Mouse (Mus musculus): Measurements from ENCODE around the gene Rpp25l. TPM values are rescaled to one million over a fixed set of nuclear protein-coding genes. Genes with fewer than 3 reads are reported as not detected.
A peak's percentile ranks its signal among the peaks of the same experiment; 100 is the strongest.

Gene Rpp25l
- total and polyA plus RNA-seq, 3 experiments: 52.0 to 63.5 TPM; not detected in 1

- Histone ChIP-seq H3K27me3 (ENCODE audit: control insufficient read depth in 1 of 2, insufficient read depth in 2 of 2, low read length in 2 of 2) (no peaks in the 10 kb centered on the region), H3K27ac (ENCODE audit: control insufficient read depth, low read depth, low read length) (no peak overlapping the region), H3K36me3 (ENCODE audit: control insufficient read depth in 1 of 2, insufficient read depth in 2 of 2, low read length in 2 of 2) (no peaks in the 10 kb centered on the region; a peak in 1 of 4 replicates), H3K79me2 (ENCODE audit: control insufficient read depth, insufficient read depth, low read length, poor library complexity) (peaks cover 19% of the 10 kb centered on the region), H3K9ac (ENCODE audit: control insufficient read depth, low read depth, low read length, poor library complexity, severe bottlenecking) (no peak overlapping the region), H3K9me3 (replicated peaks; ENCODE audit: insufficient read depth, low read length) (no peaks in the 10 kb centered on the region), H3K4me3 (ENCODE audit: control insufficient read depth in 1 of 2, insufficient read depth in 1 of 2, low read depth in 2 of 2, low read length in 2 of 2) (no peak overlapping the region), H3K4me1 (ENCODE audit: control insufficient read depth in 1 of 2, insufficient read depth in 2 of 2, low read length in 2 of 2) (peaks cover 0 to 10% of the 10 kb centered on the region in 2 experiments; a peak in 2 of 4 replicates)
- DNase-seq (ENCODE audit: low read depth, low spot score): peak; percentile 71
- TF ChIP-seq KAT2A (conservative IDR thresholded peaks at IDR 0.05; ENCODE audit: low read depth, low read length): no peak
- TF ChIP-seq NRF1 (IDR thresholded peaks at IDR 0.05; ENCODE audit: insufficient read depth, low read depth, low read length, poor library complexity, severe bottlenecking): no peak
- no peak for TF ChIP-seq MAZ (IDR thresholded peaks at IDR 0.05; ENCODE audit: low read depth, low read length)
- TF ChIP-seq CTCF (IDR thresholded peaks at IDR 0.05 in 2 of 3, conservative IDR thresholded peaks at IDR 0.05 in 1 of 3; ENCODE audit: control insufficient read depth in 1 of 3, insufficient read depth in 1 of 3, low read depth in 2 of 3, low read length in 3 of 3, poor library complexity in 1 of 3, severe bottlenecking in 1 of 3): peak; percentile 49 to 67 (median 49)
- no peak for TF ChIP-seq TAL1 (IDR thresholded peaks at IDR 0.05; ENCODE audit: low read length)
- TF ChIP-seq MYC (IDR thresholded peaks at IDR 0.05; ENCODE audit: low read depth, low read length): 0 out of 2 replicates have a peak, but pooled peaks have one; percentile 22
- TF ChIP-seq SMC3 (IDR thresholded peaks at IDR 0.05; ENCODE audit: low read depth, low read length): peak; percentile 58
- no peak for TF ChIP-seq CHD1 (IDR thresholded peaks at IDR 0.05; ENCODE audit: low read depth, low read length)
- no peak for TF ChIP-seq MYB (IDR thresholded peaks at IDR 0.05; ENCODE audit: low read depth, low read length)
- no peak for TF ChIP-seq BHLHE40 (IDR thresholded peaks at IDR 0.05; ENCODE audit: borderline replicate concordance, low read depth, low read length)
- TF ChIP-seq MXI1 (IDR thresholded peaks at IDR 0.05; ENCODE audit: low read depth, low read length): no peak
- peak; percentile 56 for TF ChIP-seq RAD21 (IDR thresholded peaks at IDR 0.05; ENCODE audit: low read depth, low read length)
Observed at GRCm38 (mm10) chr4:41715596-41715995, 2.3 kb upstream of the Rpp25l start.

- peaks cover 0 to 10% of the 10 kb centered on the region in 2 experiments; a peak in 2 of 4 replicates for H3K4me1 ChIP-seq (ENCODE audit: control insufficient read depth in 1 of 2, insufficient read depth in 2 of 2, low read length in 2 of 2)
- no peaks in the 10 kb centered on the region for H3K27me3 ChIP-seq (ENCODE audit: control insufficient read depth in 1 of 2, insufficient read depth in 2 of 2, low read length in 2 of 2)
- H3K27ac ChIP-seq (ENCODE audit: control insufficient read depth, low read depth, low read length): no peak overlapping the region
- TF ChIP-seq BHLHE40 (IDR thresholded peaks at IDR 0.05; ENCODE audit: borderline replicate concordance, low read depth, low read length) (no peak), MAFK (IDR thresholded peaks at IDR 0.05; ENCODE audit: borderline replicate concordance, low read depth, low read length) (no peak), ELF1 (IDR thresholded peaks at IDR 0.05; ENCODE audit: low read depth, low read length) (no peak), GABPA (IDR thresholded peaks at IDR 0.05; ENCODE audit: low read depth, low read length) (no peak), MYB (IDR thresholded peaks at IDR 0.05; ENCODE audit: low read depth, low read length) (no peak)
- no peak for DNase-seq (ENCODE audit: low read depth, low spot score)
- H3K4me3 ChIP-seq (ENCODE audit: control insufficient read depth in 1 of 2, insufficient read depth in 1 of 2, low read depth in 2 of 2, low read length in 2 of 2): no peak overlapping the region
- peaks cover 19% of the 10 kb centered on the region for H3K79me2 ChIP-seq (ENCODE audit: control insufficient read depth, insufficient read depth, low read length, poor library complexity)
- H3K36me3 ChIP-seq (ENCODE audit: control insufficient read depth in 1 of 2, insufficient read depth in 2 of 2, low read length in 2 of 2): no peaks in the 10 kb centered on the region; a peak in 1 of 4 replicates
- H3K9me3 ChIP-seq (replicated peaks; ENCODE audit: insufficient read depth, low read length): no peaks in the 10 kb centered on the region
- H3K9ac ChIP-seq (ENCODE audit: control insufficient read depth, low read depth, low read length, poor library complexity, severe bottlenecking): no peak overlapping the region
Observed at GRCm38 (mm10) chr4:41715082-41715481, 1.7 kb upstream of the Rpp25l start.

Data from MEL (cell line).